ENCODE assay signal across 12 mouse cellular contexts in the genomic region with DNA sequence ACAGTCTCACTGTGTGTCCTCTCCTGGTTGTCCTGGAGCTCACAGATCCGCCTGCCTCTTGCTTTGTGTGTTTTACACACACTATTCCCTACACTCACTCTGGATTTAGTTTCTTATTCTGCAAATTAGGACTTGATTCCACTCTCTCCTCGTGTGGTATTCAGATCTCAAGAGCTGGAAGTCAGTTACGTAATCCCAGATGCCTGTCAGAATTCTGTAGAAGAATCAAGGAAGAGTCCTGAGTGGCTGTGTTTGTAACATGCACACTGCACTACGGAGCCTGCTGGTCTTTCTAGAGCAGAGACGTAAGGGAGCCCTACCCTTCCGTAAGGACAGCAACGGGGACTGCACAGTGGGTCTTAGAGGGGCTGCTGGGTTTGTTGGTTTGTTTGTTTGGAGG.
"Had no signal": no experiment of that assay in that cellular context is flagged by ENCODE, and none has a peak within 500 bp of the region (broad histone marks: within the 10 kb centered on the region; RNA-seq: fewer than 3 reads in every experiment).

No protein-coding gene starts in this region.

- H3K4me1 ChIP-seq: liver, embryonic 12.5 days; midbrain, embryonic 10.5 days; midbrain, embryonic 12.5 days; neural tube, embryonic 12.5 days had no signal

- ATAC-seq: liver, embryonic 12.5 days had no signal

- H3K4me3 ChIP-seq: liver, embryonic 12.5 days; midbrain, embryonic 10.5 days; midbrain, embryonic 12.5 days; neural tube, embryonic 12.5 days had no signal

- H3K27ac ChIP-seq: liver, embryonic 12.5 days; liver, embryonic 14.5 days; midbrain, embryonic 10.5 days; midbrain, embryonic 12.5 days; neural tube, embryonic 12.5 days had no signal

- H3K27me3 ChIP-seq: liver, embryonic 12.5 days; midbrain, embryonic 12.5 days; neural tube, embryonic 12.5 days had no signal

- H3K9me3 ChIP-seq: liver, embryonic 12.5 days; midbrain, embryonic 10.5 days; midbrain, embryonic 12.5 days; neural tube, embryonic 12.5 days had no signal

- H3K9ac ChIP-seq: liver, embryonic 12.5 days; liver, embryonic 14.5 days; lung, embryonic 14.5 days; midbrain, embryonic 12.5 days; neural tube, embryonic 12.5 days had no signal

- DNase-seq: lung, embryonic 14.5 days; lung, postnatal 4 days; midbrain, embryonic 14.5 days; right cerebral cortex, postnatal 14 days; thymus, adult 18-20 months; thymus, postnatal 14 days; thymus, postnatal 36 days had no signal

- H3K4me2 ChIP-seq: liver, embryonic 12.5 days; lung, embryonic 14.5 days; midbrain, embryonic 12.5 days; neural tube, embryonic 12.5 days had no signal
